Mouse (Mus musculus): ENCODE measurements around the gene Pigc.
A peak's percentile ranks its signal among the peaks of the same experiment; 100 is the strongest.

The Pigc gene

GRCm38 (mm10) chr1:162008631-162009067, 39.7 kb downstream of the Pigc start:
- no peak for DNase-seq (ENCODE audit: low spot score)

GRCm38 (mm10) chr1:162009086-162009485, 40.1 kb downstream of the Pigc start:
- DNase-seq (ENCODE audit: low spot score), result no peak

GRCm38 (mm10) chr1:162011523-162012245, 42.7 kb downstream of the Pigc start:
- no peak for DNase-seq (ENCODE audit: low spot score)

GRCm38 (mm10) chr1:162013561-162013960, 44.6 kb downstream of the Pigc start:
- no peak for DNase-seq (ENCODE audit: low spot score)

- peak; percentile 63 for DNase-seq (ENCODE audit: low spot score)
These were observed 46.4 kb downstream of the Pigc start for GRCm38 (mm10) chr1:162015247-162015862.

- DNase-seq (ENCODE audit: low spot score), result peak; percentile 82
These were observed 48.0 kb downstream of the Pigc start for GRCm38 (mm10) chr1:162016982-162017381.

- DNase-seq (ENCODE audit: low spot score), result no peak
These were observed 49.1 kb downstream of the Pigc start for GRCm38 (mm10) chr1:162017975-162018600.

- DNase-seq (ENCODE audit: low spot score), result no peak
These were observed 49.6 kb downstream of the Pigc start for GRCm38 (mm10) chr1:162018601-162018977.

- DNase-seq (ENCODE audit: low spot score), result peak; percentile 63
These were observed 51.3 kb downstream of the Pigc start for GRCm38 (mm10) chr1:162020303-162020731.

- DNase-seq (ENCODE audit: low spot score), result no peak
These were observed 51.8 kb downstream of the Pigc start for GRCm38 (mm10) chr1:162020766-162021165.
